Mouse (Mus musculus) embryonic facial prominence, embryonic 15.5 days (tissue): ENCODE results near the gene Med29. TPM values are rescaled to one million over a fixed set of nuclear protein-coding genes. Genes with fewer than 3 reads are reported as not detected.
A peak's percentile ranks its signal among the peaks of the same experiment; 100 is the strongest.

Experiments used
- ATAC-seq: fragments of 200-750 bp; cut with Nextera tagmentation; 2 replicates; pipeline ENCODE4 v1.8.0; 2017; ENCODE audit warnings: low read depth, moderate TSS enrichment; ENCODE audit not compliant: insufficient number of reproducible peaks, low FRiP score, low TSS enrichment
- H3K27ac ChIP-seq: fragments of 300-500 bp; sonication (generic); replicated peaks from 2 replicates; pipeline ENCODE4 v1.5.1; 2015; ENCODE audit warnings: mild to moderate bottlenecking, inconsistent platforms
- H3K27me3 ChIP-seq: fragments of 300-500 bp; sonication (generic); 2 replicates; pipeline ENCODE4 v1.6.1; 2015; ENCODE audit warnings: inconsistent platforms
- H3K36me3 ChIP-seq: fragments of 300-500 bp; sonication (generic); 2 replicates; pipeline ENCODE4 v1.6.1; 2015; ENCODE audit warnings: mild to moderate bottlenecking, inconsistent platforms
- H3K4me1 ChIP-seq: fragments of 300-500 bp; sonication (generic); 2 replicates; pipeline ENCODE4 v1.6.1; 2015; ENCODE audit warnings: inconsistent platforms
- H3K4me2 ChIP-seq: fragments of 300-500 bp; sonication (generic); replicated peaks from 2 replicates; pipeline ENCODE4 v1.6.1; 2015; ENCODE audit warnings: mild to moderate bottlenecking, inconsistent platforms
- H3K4me3 ChIP-seq: fragments of 300-500 bp; sonication (generic); replicated peaks from 2 replicates; pipeline ENCODE4 v1.5.1; 2015; ENCODE audit warnings: mild to moderate bottlenecking, inconsistent platforms
- H3K9ac ChIP-seq: fragments of 300-500 bp; sonication (generic); 2 replicates; pipeline ENCODE4 v1.6.1; 2015; ENCODE audit warnings: inconsistent platforms
- H3K9me3 ChIP-seq: fragments of 300-500 bp; sonication (generic); replicated peaks from 2 replicates; pipeline ENCODE4 v1.6.1; 2016; ENCODE audit warnings: inconsistent platforms
- WGBS: fragments of 180-500 bp; shearing (Covaris S2); methylation state at CpG from one replicate; pipeline ENCODE4 v1.1.7; 2015; 5-methylcytosine and 5-hydroxymethylcytosine counted together
- polyA plus RNA-seq: library from polyadenylated mRNA; unstranded; fragments of >200 nt; fragmentation: Nextera tagmentation; extraction: Ambion mirVana; gene quantifications from 2 replicates; pipeline ENCODE4 v1.2.1, GENCODE M21; 2015

The Med29 gene
- 47.7 and 52.1 TPM in 2 replicates for polyA plus RNA-seq

DNA sequence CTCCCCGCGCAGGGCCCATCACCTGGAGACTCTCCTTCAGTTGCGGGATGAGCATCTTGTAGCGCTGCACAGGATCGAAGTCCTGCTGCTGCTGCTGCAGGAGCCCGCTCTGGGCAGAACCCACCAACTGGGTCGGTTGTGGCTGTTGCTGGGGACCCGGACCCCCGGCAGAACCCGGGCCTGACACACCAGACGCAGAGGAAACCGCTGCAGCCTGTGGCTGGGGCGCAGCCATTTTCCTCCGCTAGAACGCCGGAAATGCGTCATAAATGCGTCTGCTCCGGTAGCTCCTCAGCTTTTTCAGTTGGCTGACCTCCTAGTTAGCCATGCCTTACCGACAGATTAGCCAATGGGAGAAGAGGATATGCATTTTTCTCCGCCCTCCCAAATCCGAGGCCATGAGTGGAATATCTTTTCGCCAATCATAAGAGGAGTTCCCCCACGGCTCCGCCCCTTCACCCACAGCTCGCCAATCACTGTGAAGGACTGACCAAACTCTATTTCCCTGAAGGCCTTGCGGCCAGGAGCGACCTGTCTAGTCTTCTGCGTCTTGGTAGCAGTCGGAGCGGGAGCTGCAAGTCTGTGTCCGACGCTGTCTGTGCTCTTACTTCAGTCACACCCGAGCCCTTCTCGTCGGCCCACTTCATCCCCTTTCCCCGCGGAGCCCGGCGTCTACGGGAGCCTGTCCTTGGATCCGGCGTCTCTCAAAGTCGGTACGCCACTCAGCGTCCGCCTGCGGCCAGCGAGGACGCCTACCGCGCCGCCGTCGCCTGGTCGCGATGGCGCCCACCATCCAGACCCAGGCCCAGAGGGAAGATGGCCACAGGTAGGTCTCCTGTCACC, at the start of gene Med29, which contains the start of gene Paf1:
Gene Med29 (minus strand): TSS at position 280 of the 843 bp plus-strand sequence.
Gene Paf1 (plus strand): TSS at position 523 of the 843 bp plus-strand sequence.
- ATAC-seq = peak; percentile 98
- Histone ChIP-seq H3K4me3 (peak within 1 kb of the TSS; percentile 86), H3K27me3 (no peaks in the 10 kb centered on the region), H3K27ac (peak within 1 kb of the TSS; percentile 83), H3K9me3 (no peaks in the 10 kb centered on the region), H3K36me3 (peaks cover 55% of the 10 kb centered on the region), H3K4me1 (peaks cover 19% of the 10 kb centered on the region), H3K9ac (peak within 1 kb of the TSS; percentile 71), H3K4me2 (peak within 1 kb of the TSS; percentile 93)
- under 1% methylated on average over 58 of the region's 58 CpGs for WGBS

DNA sequence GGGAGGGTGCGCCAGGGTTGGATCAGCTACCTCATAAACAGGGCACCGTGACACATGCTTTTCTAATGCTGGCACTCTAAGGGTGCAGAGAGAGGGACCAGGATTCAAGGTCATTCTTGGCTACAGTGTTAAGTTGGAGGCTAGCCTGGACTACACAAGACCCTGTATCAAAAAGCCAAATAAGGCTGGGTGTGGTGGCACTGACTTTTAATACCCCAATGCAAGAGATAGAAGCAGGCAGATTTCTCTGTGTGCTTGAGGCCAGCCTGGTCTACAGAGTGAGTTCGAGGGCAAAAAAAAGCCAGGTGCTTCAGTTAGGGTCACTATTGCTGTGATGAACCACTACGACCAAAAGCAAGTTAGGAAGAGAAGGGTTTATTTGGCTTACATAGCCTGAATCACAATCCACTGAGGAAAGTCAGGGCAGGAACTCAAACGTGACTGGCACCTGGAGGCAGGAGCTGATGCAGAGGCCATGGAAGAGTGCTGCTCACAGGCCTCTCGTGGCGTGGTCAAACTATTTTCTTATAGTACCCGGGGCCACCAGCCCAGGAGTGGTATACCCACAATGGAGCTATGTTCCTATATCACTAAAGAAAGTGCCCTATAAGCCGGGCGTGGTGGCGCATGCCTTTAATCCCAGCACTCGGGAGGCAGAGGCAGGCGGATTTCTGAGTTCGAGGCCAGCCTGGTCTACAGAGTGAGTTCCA, 49.4 kb upstream of the Med29 start:
- ATAC-seq = no peak
- no peak overlapping the region for H3K4me2 ChIP-seq
- no peaks in the 10 kb centered on the region for H3K36me3 ChIP-seq
- no peak overlapping the region for H3K4me3 ChIP-seq
- peaks cover 6% of the 10 kb centered on the region; the same call in 1 of the 2 replicates for H3K27me3 ChIP-seq
- no peak overlapping the region for H3K27ac ChIP-seq
- H3K4me1 ChIP-seq = 0 out of 2 replicates have a peak, but pooled peaks cover 6% of the 10 kb centered on the region
- 83% methylated on average over 13 of the region's 14 CpGs for WGBS
- no peak overlapping the region for H3K9ac ChIP-seq
- no peaks in the 10 kb centered on the region for H3K9me3 ChIP-seq

DNA sequence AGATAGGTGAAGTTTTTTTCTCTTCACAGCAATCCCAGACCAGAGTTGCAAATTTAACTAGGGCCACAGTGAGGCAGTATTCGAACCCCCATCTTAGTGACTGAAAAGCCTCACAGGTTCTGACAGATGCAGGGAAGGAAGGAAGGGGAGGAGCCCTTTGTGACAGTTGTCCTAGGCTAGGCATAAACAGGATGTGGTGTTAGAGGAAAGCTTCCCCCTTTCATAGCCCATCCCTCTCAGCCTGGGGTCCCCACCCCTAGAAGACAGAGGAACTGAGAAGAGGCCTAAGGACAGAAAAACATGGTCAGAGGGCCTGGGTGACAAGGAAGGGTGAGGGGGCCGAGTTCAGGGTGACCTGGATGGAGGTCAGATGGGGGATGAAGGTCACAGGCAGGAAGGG, 48.2 kb upstream of the Med29 start:
- H3K9ac ChIP-seq = no peak overlapping the region
- H3K4me2 ChIP-seq = no peak overlapping the region
- H3K4me1 ChIP-seq = 0 out of 2 replicates have a peak, but pooled peaks cover 6% of the 10 kb centered on the region
- H3K9me3 ChIP-seq = no peaks in the 10 kb centered on the region
- no peaks in the 10 kb centered on the region for H3K36me3 ChIP-seq
- H3K4me3 ChIP-seq = no peak overlapping the region
- no peak for ATAC-seq
- H3K27ac ChIP-seq = no peak overlapping the region
- WGBS = 38% methylated on average over 2 of the region's 2 CpGs
- H3K27me3 ChIP-seq = peaks cover 2% of the 10 kb centered on the region; the same call in 1 of the 2 replicates

DNA sequence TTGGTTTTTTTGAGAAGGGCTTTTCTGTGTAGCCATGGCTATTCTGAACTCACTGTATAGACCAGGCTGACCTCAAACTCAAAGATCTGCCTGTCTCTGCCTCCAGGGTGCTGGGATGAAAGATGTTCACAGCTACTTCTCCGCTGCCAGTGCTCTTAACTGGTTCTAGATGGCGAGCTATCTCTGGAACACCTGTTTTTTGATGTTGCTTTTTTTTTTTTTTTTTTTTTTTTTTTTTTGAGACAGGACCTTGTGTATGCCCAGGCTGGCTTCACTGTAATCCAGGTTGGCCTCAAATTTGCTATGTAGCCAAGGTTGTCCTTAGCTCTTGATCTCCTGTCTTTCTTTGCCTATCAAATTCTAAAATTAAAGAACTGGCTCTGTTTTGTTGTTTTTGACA, 46.3 kb upstream of the Med29 start:
- 71% methylated on average over 2 of the region's 2 CpGs for WGBS
- ATAC-seq = no peak
- peaks cover 24% of the 10 kb centered on the region for H3K4me1 ChIP-seq
- no peaks in the 10 kb centered on the region for H3K9me3 ChIP-seq
- no peak overlapping the region for H3K9ac ChIP-seq
- H3K4me3 ChIP-seq = no peak overlapping the region
- no peaks in the 10 kb centered on the region for H3K27me3 ChIP-seq
- no peak overlapping the region for H3K27ac ChIP-seq
- no peak overlapping the region for H3K4me2 ChIP-seq
- H3K36me3 ChIP-seq = no peaks in the 10 kb centered on the region

DNA sequence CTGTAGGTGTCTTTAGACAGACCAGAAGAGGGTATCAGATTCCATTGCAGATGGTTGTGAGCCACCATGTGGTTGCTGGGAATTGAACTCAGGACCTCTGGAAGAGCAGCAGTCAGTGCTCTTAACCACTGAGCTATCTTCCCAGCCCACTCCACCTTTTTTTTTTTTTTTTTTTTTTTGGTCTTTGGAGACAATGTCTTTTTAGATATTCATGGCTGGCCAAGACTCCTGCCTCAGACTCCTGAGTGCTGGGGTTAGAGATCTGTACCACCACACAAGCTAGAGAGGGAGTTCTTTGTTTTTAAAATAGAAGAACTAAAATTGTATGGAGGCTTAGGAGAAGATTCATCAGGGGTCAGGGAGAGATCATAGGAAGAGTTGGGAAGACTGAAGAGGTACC, 45.5 kb upstream of the Med29 start:
- H3K4me1 ChIP-seq = peaks cover 32% of the 10 kb centered on the region
- H3K27me3 ChIP-seq = no peaks in the 10 kb centered on the region
- H3K4me2 ChIP-seq = no peak overlapping the region
- no peaks in the 10 kb centered on the region for H3K9me3 ChIP-seq
- H3K4me3 ChIP-seq = no peak overlapping the region
- H3K9ac ChIP-seq = no peak overlapping the region
- no peak for ATAC-seq
- 0 out of 2 replicates have a peak, but pooled peaks cover 2% of the 10 kb centered on the region for H3K36me3 ChIP-seq
- no peak overlapping the region for H3K27ac ChIP-seq

DNA sequence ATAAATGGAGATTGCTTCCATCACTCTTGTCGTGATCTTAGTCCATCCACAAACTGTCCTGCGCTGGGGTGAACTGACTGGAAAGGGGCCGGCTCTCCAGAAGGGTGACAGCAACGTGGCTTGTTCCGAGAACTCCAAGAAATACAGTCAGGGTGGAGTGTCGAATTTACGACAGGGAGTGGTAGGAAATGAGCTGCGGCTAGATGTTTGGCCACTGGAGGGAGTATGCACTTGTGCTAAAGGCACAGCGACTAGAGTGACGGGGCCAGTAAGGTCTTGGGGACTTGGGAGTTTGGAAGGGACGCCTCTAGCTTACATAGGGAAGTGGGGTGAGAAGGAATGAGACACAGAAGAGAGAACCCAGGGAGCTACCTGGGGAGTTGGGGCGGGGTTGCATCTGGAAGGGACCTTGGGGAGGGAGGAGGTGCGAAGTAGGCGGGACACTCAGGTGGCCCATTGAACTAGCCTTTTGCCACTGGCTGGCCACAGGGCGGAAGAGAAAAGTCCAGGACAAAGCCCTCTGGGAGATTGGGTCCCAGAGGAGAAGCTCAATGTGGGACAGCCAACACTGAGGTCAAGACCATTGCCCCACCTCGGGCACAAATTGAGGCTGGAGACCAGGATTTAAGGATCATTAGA, 44.5 kb upstream of the Med29 start, which contains the start of gene Gmfg:
Gene Gmfg (plus strand): TSS at position 516 of the 639 bp plus-strand sequence.
- peak; percentile 7; the same call in 1 of the 2 replicates for ATAC-seq
- Histone ChIP-seq H3K27ac (peak within 1 kb of the TSS; percentile 77), H3K9ac (peak within 1 kb of the TSS; percentile 53), H3K4me3 (peak within 1 kb of the TSS; percentile 58), H3K36me3 (0 out of 2 replicates have a peak, but pooled peaks cover 11% of the 10 kb centered on the region), H3K4me1 (peaks cover 37% of the 10 kb centered on the region), H3K27me3 (no peaks in the 10 kb centered on the region), H3K9me3 (no peaks in the 10 kb centered on the region), H3K4me2 (peak within 1 kb of the TSS; percentile 74)
- 3% methylated on average over 16 of the region's 16 CpGs for WGBS

DNA sequence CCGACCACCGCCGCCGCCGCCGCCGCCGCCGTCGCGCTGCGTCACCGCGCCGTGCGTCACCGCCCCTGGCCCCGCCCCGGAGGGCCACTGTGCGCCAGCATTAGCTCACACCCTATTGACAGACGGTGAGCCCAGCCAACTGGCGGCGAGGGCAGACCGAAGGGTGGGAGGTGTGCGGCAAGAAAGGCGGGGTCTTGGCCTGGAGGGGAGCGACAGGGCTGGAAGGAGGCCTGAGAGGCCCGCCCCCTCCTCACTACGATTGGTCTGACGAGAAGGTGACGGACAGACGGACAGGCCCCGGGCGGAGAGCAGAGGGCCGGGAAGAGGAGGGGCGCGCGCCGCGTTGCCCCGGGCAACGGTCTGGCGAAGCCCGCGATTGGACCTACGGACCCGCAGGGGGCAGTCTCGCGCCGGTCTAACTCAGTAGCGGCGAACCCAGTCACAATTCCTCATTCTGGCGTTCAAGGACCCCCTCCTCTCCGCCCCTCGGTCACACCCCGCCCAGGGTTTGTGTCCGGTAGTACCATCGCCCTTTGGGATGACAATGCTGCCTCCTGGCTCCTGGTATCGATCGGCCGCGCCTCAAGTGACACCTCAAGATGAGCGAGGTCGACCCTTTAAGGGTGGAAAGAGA, 43.9 kb upstream of the Med29 start:
- H3K9ac ChIP-seq = peak overlapping the region; percentile 86
- no peaks in the 10 kb centered on the region for H3K27me3 ChIP-seq
- peak overlapping the region; percentile 58 for H3K4me3 ChIP-seq
- under 1% methylated on average over 56 of the region's 64 CpGs for WGBS
- peak; percentile 100 for ATAC-seq
- no peaks in the 10 kb centered on the region for H3K9me3 ChIP-seq
- peak overlapping the region; percentile 77 for H3K27ac ChIP-seq
- 0 out of 2 replicates have a peak, but pooled peaks cover 13% of the 10 kb centered on the region for H3K36me3 ChIP-seq
- H3K4me2 ChIP-seq = peak overlapping the region; percentile 74
- H3K4me1 ChIP-seq = peaks cover 37% of the 10 kb centered on the region

DNA sequence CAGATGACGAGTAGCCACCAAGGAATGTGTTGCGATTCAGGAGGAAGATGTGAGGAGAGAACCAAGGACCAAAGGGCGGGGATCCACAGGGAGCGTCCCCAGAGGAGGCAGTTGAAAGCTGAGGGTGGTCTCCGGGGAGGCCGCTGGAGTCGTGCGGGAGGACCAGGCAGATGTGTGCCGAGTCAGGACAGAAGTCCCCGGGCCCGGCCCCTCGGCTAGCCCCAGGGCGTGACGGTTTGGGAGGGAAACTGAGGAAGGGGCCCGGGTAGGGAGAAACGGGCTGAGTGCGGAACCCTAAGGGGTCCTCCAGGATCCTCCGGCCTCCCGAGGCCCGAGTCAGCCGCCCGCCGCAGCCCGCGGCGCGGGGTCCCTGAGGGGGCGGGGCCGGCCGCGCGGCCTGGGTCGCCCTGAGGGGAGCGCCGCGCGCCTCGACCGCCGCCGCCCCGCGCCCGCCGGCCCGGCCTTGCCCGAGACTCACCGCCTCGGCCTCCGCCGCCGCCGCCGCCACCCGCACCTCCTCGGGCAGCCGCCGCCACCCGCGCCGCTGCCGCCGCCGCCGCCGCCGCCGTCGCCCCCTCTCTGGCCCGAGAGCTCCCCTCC, 43.3 kb upstream of the Med29 start:
- Histone ChIP-seq H3K4me1 (peaks cover 37% of the 10 kb centered on the region), H3K4me3 (peak overlapping the region; percentile 58), H3K9ac (peak overlapping the region; percentile 86), H3K27ac (peak overlapping the region; percentile 61), H3K9me3 (no peaks in the 10 kb centered on the region), H3K36me3 (0 out of 2 replicates have a peak, but pooled peaks cover 16% of the 10 kb centered on the region), H3K27me3 (no peaks in the 10 kb centered on the region), H3K4me2 (peak overlapping the region; percentile 74)
- WGBS = 4% methylated on average over 45 of the region's 70 CpGs
- ATAC-seq = peak; percentile 1; the same call in 1 of the 2 replicates

DNA sequence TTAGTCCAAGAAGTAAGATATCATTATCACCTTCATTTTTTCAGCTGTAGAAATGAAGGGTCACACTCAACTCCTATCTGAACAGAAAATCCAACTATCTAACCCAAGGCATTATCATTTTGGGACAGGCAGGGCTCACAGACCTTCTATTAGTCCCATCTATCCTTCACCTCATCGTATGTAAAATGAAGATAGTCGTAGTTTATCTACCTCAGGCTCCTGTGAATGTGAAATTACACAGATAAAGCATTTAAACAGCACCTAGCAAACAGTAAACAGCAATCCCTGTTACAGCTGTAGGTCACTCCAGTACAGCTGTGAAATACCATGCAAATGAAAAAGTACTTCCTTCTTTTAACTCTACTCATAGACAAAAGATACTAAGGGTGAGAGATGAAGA, 39.7 kb upstream of the Med29 start:
- Histone ChIP-seq H3K27ac (no peak overlapping the region), H3K27me3 (no peaks in the 10 kb centered on the region), H3K4me3 (no peak overlapping the region), H3K4me2 (no peak overlapping the region), H3K9me3 (no peaks in the 10 kb centered on the region), H3K36me3 (0 out of 2 replicates have a peak, but pooled peaks cover 16% of the 10 kb centered on the region), H3K9ac (no peak overlapping the region), H3K4me1 (peaks cover 34% of the 10 kb centered on the region)
- ATAC-seq = no peak
- 90% methylated on average over 2 of the region's 2 CpGs for whole genome bisulfite sequencing

DNA sequence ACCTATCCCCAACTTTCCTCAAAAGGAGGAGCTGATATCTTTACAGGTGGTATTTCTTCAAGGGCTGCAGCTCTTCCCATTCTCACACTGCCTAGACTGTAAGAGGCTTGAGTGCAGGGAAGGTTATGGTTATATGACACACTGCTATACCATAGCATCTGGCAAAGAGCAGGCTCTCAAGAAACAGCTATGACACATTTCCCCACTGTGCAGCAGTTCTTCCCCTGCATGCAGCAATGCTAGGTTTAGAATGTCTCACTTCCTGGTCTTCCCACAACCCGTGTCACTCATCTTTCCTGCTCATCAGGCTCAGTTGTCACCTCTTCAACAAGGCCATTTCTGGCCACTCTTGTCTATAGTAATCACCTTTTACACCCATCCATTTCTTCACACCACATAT, 38.0 kb upstream of the Med29 start:
- Histone ChIP-seq H3K4me2 (no peak overlapping the region), H3K9me3 (no peaks in the 10 kb centered on the region), H3K36me3 (0 out of 2 replicates have a peak, but pooled peaks cover 16% of the 10 kb centered on the region), H3K9ac (no peak overlapping the region), H3K4me3 (no peak overlapping the region), H3K27ac (no peak overlapping the region), H3K4me1 (peaks cover 31% of the 10 kb centered on the region), H3K27me3 (no peaks in the 10 kb centered on the region)
- 74% methylated on average over 1 of the region's 1 CpGs for WGBS
- ATAC-seq = no peak
